ENCODE assay signal across 22 mouse cellular contexts in the genomic region with DNA sequence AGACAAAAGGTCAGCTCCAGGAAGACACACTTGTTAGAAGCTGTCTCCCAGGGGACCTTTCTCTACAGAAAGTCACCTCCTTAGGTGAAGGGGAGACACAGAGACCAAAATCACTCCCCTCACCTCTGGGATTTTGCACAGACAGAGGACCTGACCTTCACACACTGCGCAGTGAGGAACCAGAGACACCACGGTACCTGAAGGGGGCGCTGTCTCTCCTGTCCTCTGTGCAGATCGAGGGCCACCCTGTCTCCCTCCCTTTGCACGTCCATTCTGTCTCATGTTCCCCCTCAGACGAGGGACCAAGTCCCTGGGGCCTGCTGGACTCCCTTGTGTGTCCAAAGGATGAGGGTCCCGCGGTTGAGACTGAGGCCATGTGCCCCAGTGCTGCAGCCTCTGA. TPM values are rescaled to one million over a fixed set of nuclear protein-coding genes. Genes with fewer than 3 reads are reported as not detected.
DNase-seq lines count a peak whose midpoint lies in the region; ATAC-seq and TF ChIP-seq lines count a peak whose summit lies in the region.
"Had no signal": no experiment of that assay in that cellular context is flagged by ENCODE, and none has a peak within 500 bp of the region (broad histone marks: within the 10 kb centered on the region; RNA-seq: fewer than 3 reads in every experiment).

No protein-coding gene starts in this region.

- no peaks in the 10 kb centered on the region for H3K4me1 ChIP-seq in stomach, postnatal 0 days (replicated peaks; ENCODE audit: control insufficient read depth, insufficient read depth)
- H3K4me1 ChIP-seq in heart, embryonic 10.5 days = peaks cover 22% of the 10 kb centered on the region; the same call in 1 of the 2 replicates
- H3K4me1 ChIP-seq: embryonic facial prominence, embryonic 13.5 days; hindbrain, embryonic 12.5 days; limb, embryonic 12.5 days; lung, embryonic 15.5 days had no signal

- TF ChIP-seq CTCF in layer of hippocampus, adult 2 months (conservative IDR thresholded peaks at IDR 0.05) = peak; percentile 37; the same call in 1 of the 2 replicates
- peak; percentile 33 for TF ChIP-seq CTCF in stomach, postnatal 0 days (IDR thresholded peaks at IDR 0.05; ENCODE audit: low read depth)

- H3K27me3 ChIP-seq in stomach, postnatal 0 days (ENCODE audit: control insufficient read depth, insufficient read depth, low read length) = no peaks in the 10 kb centered on the region
- 0 out of 2 replicates have a peak, but pooled peaks cover 5% of the 10 kb centered on the region for H3K27me3 ChIP-seq in heart, embryonic 10.5 days (ENCODE audit: insufficient read depth, poor library complexity, severe bottlenecking)
- H3K27me3 ChIP-seq: embryonic facial prominence, embryonic 13.5 days; hindbrain, embryonic 12.5 days; limb, embryonic 12.5 days; lung, embryonic 15.5 days had no signal

- no peak overlapping the region for H3K27ac ChIP-seq in layer of hippocampus, adult 2 months
- no peak overlapping the region for H3K27ac ChIP-seq in stomach, postnatal 0 days (replicated peaks)
- H3K27ac ChIP-seq in heart, embryonic 10.5 days = no peak overlapping the region
- H3K27ac ChIP-seq: embryonic facial prominence, embryonic 13.5 days; forebrain, embryonic 10.5 days; hindbrain, embryonic 12.5 days; limb, embryonic 12.5 days; lung, embryonic 15.5 days had no signal

- H3K4me3 ChIP-seq in layer of hippocampus, adult 2 months = no peak overlapping the region
- H3K4me3 ChIP-seq in stomach, postnatal 0 days (ENCODE audit: low read depth, low read length) = no peak overlapping the region
- no peak overlapping the region for H3K4me3 ChIP-seq in heart, embryonic 10.5 days
- H3K4me3 ChIP-seq: embryonic facial prominence, embryonic 13.5 days; forebrain, embryonic 10.5 days; hindbrain, embryonic 12.5 days; limb, embryonic 12.5 days; lung, embryonic 15.5 days had no signal

- DNase-seq in layer of hippocampus, adult 2 months (ENCODE audit: low spot score in 2 of 2) = no peak
- DNase-seq in layer of hippocampus, adult 18-20 months (ENCODE audit: low spot score in 2 of 2) = no peak
- peak; percentile 7 for DNase-seq in thymus, postnatal 0 days (ENCODE audit: low spot score)
- DNase-seq in thymus, postnatal 10 days (ENCODE audit: low spot score in 2 of 2) = no peak
- peak; percentile 76 for DNase-seq in ZHBTc4 (ENCODE audit: low read depth, low spot score)
- no peak for DNase-seq in stomach, postnatal 0 days (ENCODE audit: low spot score)
- no peak for DNase-seq in heart, embryonic 10.5 days (ENCODE audit: low spot score)
- no peak for DNase-seq in T-cell, adult 2 months (ENCODE audit: low spot score)
- DNase-seq: adrenal gland, postnatal 36 days; cerebellum, adult 8-10 months; gastrocnemius, postnatal 10 days; kidney, adult 8-10 months; midbrain, embryonic 14.5 days had no signal

- 75% methylated on average over 8 of the region's 8 CpGs for WGBS in stomach, postnatal 0 days
- WGBS in heart, embryonic 10.5 days = 75% methylated on average over 8 of the region's 8 CpGs

- H3K4me2 ChIP-seq in stomach, postnatal 0 days (replicated peaks; ENCODE audit: low read depth) = no peak overlapping the region
- H3K4me2 ChIP-seq: embryonic facial prominence, embryonic 13.5 days; hindbrain, embryonic 12.5 days; limb, embryonic 12.5 days; lung, embryonic 15.5 days had no signal

- no peak for TF ChIP-seq EP300 in stomach, postnatal 0 days (optimal IDR thresholded peaks at IDR 0.05)

- ATAC-seq in stomach, postnatal 0 days (ENCODE audit: low FRiP score, low TSS enrichment) = peak; percentile 8; the same call in 1 of the 2 replicates

- no peaks in the 10 kb centered on the region for H3K9me3 ChIP-seq in stomach, postnatal 0 days (ENCODE audit: control insufficient read depth, low read length)
- H3K9me3 ChIP-seq in heart, embryonic 10.5 days = no peaks in the 10 kb centered on the region; the same call in 1 of the 2 replicates

- H3K36me3 ChIP-seq in stomach, postnatal 0 days (ENCODE audit: control insufficient read depth, insufficient read depth, low read length) = no peaks in the 10 kb centered on the region
- H3K36me3 ChIP-seq in heart, embryonic 10.5 days = no peaks in the 10 kb centered on the region
- H3K36me3 ChIP-seq: embryonic facial prominence, embryonic 13.5 days; forebrain, embryonic 10.5 days; hindbrain, embryonic 12.5 days; limb, embryonic 12.5 days; lung, embryonic 15.5 days had no signal

- H3K9ac ChIP-seq in stomach, postnatal 0 days (ENCODE audit: low read length) = no peak overlapping the region
- H3K9ac ChIP-seq: embryonic facial prominence, embryonic 13.5 days; hindbrain, embryonic 12.5 days; limb, embryonic 12.5 days; lung, embryonic 15.5 days had no signal

RNA-seq across cellular contexts. Expression of a gene that starts 8.6 kb away (rescaled TPM):
- under 1 TPM; 0.56 to 0.76 TPM for total RNA-seq in layer of hippocampus, adult 2 months (2021)
- total RNA-seq in layer of hippocampus, adult 18-20 months (2021) = under 1 TPM; 0.27 to 0.38 TPM
- 0.10 and 0.21 TPM in 2 replicates for polyA plus RNA-seq in thymus, postnatal 0 days (2015; fragmentation: Nextera tagmentation; extraction: Ambion mirVana)
- polyA plus RNA-seq in stomach, postnatal 0 days (2015; fragmentation: Nextera tagmentation; extraction: Ambion mirVana) = 0.46 and 0.59 TPM in 2 replicates
- polyA plus RNA-seq in heart, embryonic 10.5 days (2016; fragmentation: Nextera tagmentation; extraction: Ambion mirVana) = 0.05 TPM in 1 of 2 replicates, not detected in the other
- total RNA-seq: megakaryocyte progenitor cell, adult 5-6 weeks had no signal

RNA-seq across cellular contexts. Expression of a gene that starts 22.9 kb away (rescaled TPM):
- total RNA-seq in layer of hippocampus, adult 2 months (2021) = under 1 TPM; 0.12 to 0.13 TPM
- total RNA-seq in layer of hippocampus, adult 18-20 months (2021) = not detected
- polyA plus RNA-seq in thymus, postnatal 0 days (2015; fragmentation: Nextera tagmentation; extraction: Ambion mirVana) = not detected in 2 replicates
- 0.56 and 0.63 TPM in 2 replicates for polyA plus RNA-seq in stomach, postnatal 0 days (2015; fragmentation: Nextera tagmentation; extraction: Ambion mirVana)
- 0.13 TPM in 1 of 2 replicates, not detected in the other for polyA plus RNA-seq in heart, embryonic 10.5 days (2016; fragmentation: Nextera tagmentation; extraction: Ambion mirVana)
- total RNA-seq: megakaryocyte progenitor cell, adult 5-6 weeks; neutrophil, adult 5-6 weeks had no signal
- polyA plus RNA-seq: cortical plate, adult 2 months; forebrain, embryonic 10.5 days; heart, postnatal 0 days; hindbrain, embryonic 12.5 days; limb, embryonic 12.5 days; midbrain, embryonic 14.5 days had no signal

Comparison
In these comparisons a context has a peak if more than half of its experiments do, and no peak if none do; other contexts are left out.
1. DNase-seq: peak in thymus, postnatal 0 days (single experiment) and ZHBTc4 (single experiment); none in layer of hippocampus, adult 2 months (0 of 2), layer of hippocampus, adult 18-20 months (0 of 2), thymus, postnatal 10 days (0 of 2), stomach, postnatal 0 days (single experiment), heart, embryonic 10.5 days (single experiment) and T-cell, adult 2 months (single experiment).